Mouse (Mus musculus) heart, embryonic 14.5 days (tissue): ENCODE measurements around the gene Gtf3c2. TPM values are rescaled to one million over a fixed set of nuclear protein-coding genes. Genes with fewer than 3 reads are reported as not detected.
A peak's percentile ranks its signal among the peaks of the same experiment; 100 is the strongest.

Experiments used
- ATAC-seq: fragments of 200-750 bp; cut with Nextera tagmentation; 2 replicates; pipeline ENCODE4 v1.8.0; 2017; ENCODE audit warnings: low read depth, moderate TSS enrichment; ENCODE audit not compliant: insufficient number of reproducible peaks, insufficient read depth, low FRiP score
- H3K27ac ChIP-seq, 2 experiments: fragments of 200-500 bp in 1 of 2; fragments of 300-500 bp in 1 of 2; sonication (generic) in 1 of 2; replicated peaks in 1 of 2; 2 replicates each; pipeline ENCODE4 v1.5.1; 2012 to 2014; ENCODE audit warnings: low read depth in 2 of 2, low read length in 2 of 2, control low read depth in 1 of 2, mild to moderate bottlenecking in 1 of 2, mixed read lengths in 1 of 2; ENCODE audit not compliant: control insufficient read depth in 1 of 2, insufficient read depth in 1 of 2
- H3K27me3 ChIP-seq: fragments of 300-500 bp; sonication (generic); 2 replicates; pipeline ENCODE4 v1.6.1; 2014; ENCODE audit warnings: mild to moderate bottlenecking, low read length, control low read depth; ENCODE audit not compliant: control insufficient read depth, insufficient read depth
- H3K36me3 ChIP-seq: fragments of 300-500 bp; sonication (generic); 2 replicates; pipeline ENCODE4 v1.6.1; 2014; ENCODE audit warnings: mild to moderate bottlenecking, control low read depth, low read length, mixed read lengths; ENCODE audit not compliant: control insufficient read depth, insufficient read depth
- H3K4me1 ChIP-seq, 2 experiments: fragments of 200-500 bp in 1 of 2; fragments of 300-500 bp in 1 of 2; sonication (generic) in 1 of 2; 2 replicates each; pipeline ENCODE4 v1.6.1; 2012 to 2014; ENCODE audit warnings: low read length in 2 of 2, control low read depth in 1 of 2, mixed read lengths in 1 of 2; ENCODE audit not compliant: control insufficient read depth in 2 of 2, insufficient read depth in 2 of 2
- H3K4me2 ChIP-seq: fragments of 300-500 bp; sonication (generic); 2 replicates; pipeline ENCODE4 v1.6.1; 2014; ENCODE audit warnings: mild to moderate bottlenecking, low read length
- H3K4me3 ChIP-seq, 2 experiments: fragments of 200-500 bp in 1 of 2; fragments of 300-500 bp in 1 of 2; sonication (generic) in 1 of 2; 2 replicates each; pipeline ENCODE4 v1.5.1; 2012 to 2014; ENCODE audit warnings: low read length in 2 of 2, mild to moderate bottlenecking in 2 of 2, control low read depth in 1 of 2, low read depth in 1 of 2, moderate library complexity in 1 of 2; ENCODE audit not compliant: control insufficient read depth in 1 of 2, insufficient read depth in 1 of 2
- H3K9ac ChIP-seq: fragments of 300-500 bp; sonication (generic); 2 replicates; pipeline ENCODE4 v1.6.1; 2014; ENCODE audit warnings: mild to moderate bottlenecking, low read length
- H3K9me3 ChIP-seq: fragments of 300-500 bp; sonication (generic); 2 replicates; pipeline ENCODE4 v1.6.1; 2016; ENCODE audit warnings: low read length, control low read depth; ENCODE audit not compliant: control insufficient read depth
- WGBS: fragments of 180-500 bp; shearing (Covaris S2); extraction: QIAGEN DNeasy Blood & Tissue Kit; methylation state at CpG from one replicate; pipeline ENCODE4 v1.1.7; 2014; 5-methylcytosine and 5-hydroxymethylcytosine counted together
- polyA plus RNA-seq: library from polyadenylated mRNA; unstranded; fragments of >200 nt; fragmentation: Nextera tagmentation; extraction: Ambion mirVana; gene quantifications from 2 replicates; pipeline ENCODE4 v1.2.1, GENCODE M21; 2014

Gene Gtf3c2
- polyA plus RNA-seq, 1 experiment from 2014 or later: 42.6 TPM

DNA sequence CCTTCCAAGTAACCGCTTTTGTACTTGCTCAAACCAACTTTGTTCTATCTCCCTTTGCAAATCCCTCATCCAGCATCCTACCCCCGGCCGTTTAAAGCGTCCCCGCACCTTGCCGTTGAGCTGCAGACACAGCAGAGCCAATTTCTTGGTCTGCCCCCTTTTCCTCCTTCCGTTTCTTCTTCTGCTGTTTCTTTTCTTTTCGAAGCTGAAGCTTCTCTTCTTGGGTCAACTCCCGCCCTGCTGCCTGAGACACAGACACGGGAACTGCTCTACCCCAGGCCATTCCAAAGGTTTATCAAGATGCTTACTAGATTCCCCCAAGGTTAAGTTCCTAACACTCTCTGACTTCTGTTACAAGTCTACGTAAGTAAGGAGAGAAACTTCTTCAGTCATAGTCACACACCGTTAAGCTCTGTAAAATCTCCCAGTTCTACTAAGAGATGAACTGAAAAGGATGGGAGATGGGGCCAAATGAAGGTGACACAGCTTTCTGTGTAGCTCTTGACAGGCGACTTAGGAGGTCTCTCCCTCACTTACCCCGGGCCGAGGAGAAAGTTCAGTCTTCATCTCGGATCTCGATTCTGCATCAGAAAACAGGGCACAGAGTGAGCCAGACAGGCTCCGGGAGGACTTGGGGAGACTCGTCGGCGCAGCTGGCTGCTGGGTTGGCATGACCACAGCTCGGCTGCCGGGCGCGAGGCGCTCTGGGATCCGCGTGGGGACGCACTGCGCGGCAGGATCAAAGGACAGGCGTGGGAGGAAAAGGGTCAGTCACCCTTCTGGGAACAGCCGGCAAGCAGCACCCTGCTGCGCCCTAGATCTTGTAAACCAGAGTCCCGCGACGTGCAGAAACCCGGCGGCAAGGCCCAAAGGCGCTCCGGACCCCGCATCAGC lies 12.3 kb upstream of the Gtf3c2 start:
- peak; percentile 56 for ATAC-seq
- Histone ChIP-seq H3K9ac (peak overlapping the region; percentile 90), H3K27ac (peak overlapping the region; percentile 85 to 87), H3K36me3 (peaks cover 75% of the 10 kb centered on the region), H3K9me3 (no peaks in the 10 kb centered on the region), H3K4me2 (peak overlapping the region; percentile 82), H3K4me3 (peak overlapping the region; percentile 71 to 98), H3K27me3 (no peaks in the 10 kb centered on the region), H3K4me1 (peaks cover 4 to 19% of the 10 kb centered on the region in 2 experiments; a peak in 3 of 4 replicates)
- 12% methylated on average over 42 of the region's 42 CpGs for WGBS

DNA sequence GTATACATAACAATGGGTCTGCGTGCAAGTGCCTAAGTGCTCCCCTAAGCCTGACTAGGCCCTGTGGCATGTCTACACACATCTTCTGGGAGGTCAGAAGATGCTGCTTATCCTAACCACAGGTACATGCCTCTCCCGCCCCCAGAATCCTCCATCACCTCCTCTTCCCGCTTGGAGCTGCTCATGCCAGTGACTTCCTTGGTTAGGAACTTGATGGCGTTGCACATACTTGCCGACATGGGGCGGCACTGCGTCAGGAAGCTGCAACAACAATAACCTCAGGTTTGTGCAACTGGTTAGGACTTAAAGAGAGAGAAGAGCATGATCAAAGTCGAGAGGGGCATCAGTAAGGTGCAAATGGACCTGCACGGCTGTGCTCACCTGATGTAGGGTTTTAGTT lies 10.3 kb upstream of the Gtf3c2 start:
- no peak overlapping the region for H3K4me2 ChIP-seq
- no peak overlapping the region for H3K9ac ChIP-seq
- H3K4me3 ChIP-seq: no peak overlapping the region
- no peaks in the 10 kb centered on the region for H3K9me3 ChIP-seq
- H3K4me1 ChIP-seq: peaks cover 4 to 19% of the 10 kb centered on the region in 2 experiments; a peak in 3 of 4 replicates
- H3K27ac ChIP-seq: no peak overlapping the region
- peaks cover 63% of the 10 kb centered on the region for H3K36me3 ChIP-seq
- H3K27me3 ChIP-seq: no peaks in the 10 kb centered on the region
- WGBS: 86% methylated on average over 9 of the region's 9 CpGs
- no peak for ATAC-seq

- Histone ChIP-seq H3K4me2 (no peak overlapping the region), H3K4me1 (peaks cover 4 to 11% of the 10 kb centered on the region in 2 experiments; a peak in 3 of 4 replicates), H3K9ac (no peak overlapping the region), H3K27ac (no peak overlapping the region), H3K9me3 (no peaks in the 10 kb centered on the region), H3K27me3 (no peaks in the 10 kb centered on the region), H3K4me3 (no peak overlapping the region), H3K36me3 (peaks cover 50% of the 10 kb centered on the region)
- ATAC-seq: no peak
- 76% methylated on average over 4 of the region's 4 CpGs for WGBS
Observed at GRCm38 (mm10) chr5:31188223-31188840, 8.4 kb upstream of the Gtf3c2 start.

DNA sequence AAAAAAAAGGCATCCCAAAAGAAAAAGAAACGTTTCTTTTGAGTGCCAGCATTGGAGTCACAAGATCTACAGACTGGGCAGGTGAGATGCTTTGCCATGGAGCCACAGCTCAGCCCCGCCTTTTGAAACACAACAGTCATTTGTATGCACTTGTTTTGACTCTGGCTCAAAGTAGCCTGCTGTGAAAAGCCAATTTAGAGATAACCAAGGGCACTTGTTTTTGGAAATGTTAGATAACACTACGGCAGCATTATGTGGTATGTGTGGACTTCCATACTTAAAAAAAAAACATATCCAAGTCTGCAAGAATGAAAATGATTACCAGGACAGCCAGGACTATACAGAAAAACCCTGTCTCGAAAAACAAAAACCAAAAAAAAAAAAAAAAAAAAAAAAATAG lies 3.7 kb upstream of the Gtf3c2 start:
- Histone ChIP-seq H3K4me3 (no peak overlapping the region), H3K27me3 (no peaks in the 10 kb centered on the region), H3K36me3 (peaks cover 23% of the 10 kb centered on the region), H3K9me3 (no peaks in the 10 kb centered on the region), H3K27ac (no peak overlapping the region), H3K4me2 (no peak overlapping the region), H3K4me1 (peaks cover 0 to 7% of the 10 kb centered on the region in 2 experiments; a peak in 2 of 4 replicates), H3K9ac (no peak overlapping the region)
- WGBS: 37% methylated on average over 4 of the region's 4 CpGs
- ATAC-seq: no peak

DNA sequence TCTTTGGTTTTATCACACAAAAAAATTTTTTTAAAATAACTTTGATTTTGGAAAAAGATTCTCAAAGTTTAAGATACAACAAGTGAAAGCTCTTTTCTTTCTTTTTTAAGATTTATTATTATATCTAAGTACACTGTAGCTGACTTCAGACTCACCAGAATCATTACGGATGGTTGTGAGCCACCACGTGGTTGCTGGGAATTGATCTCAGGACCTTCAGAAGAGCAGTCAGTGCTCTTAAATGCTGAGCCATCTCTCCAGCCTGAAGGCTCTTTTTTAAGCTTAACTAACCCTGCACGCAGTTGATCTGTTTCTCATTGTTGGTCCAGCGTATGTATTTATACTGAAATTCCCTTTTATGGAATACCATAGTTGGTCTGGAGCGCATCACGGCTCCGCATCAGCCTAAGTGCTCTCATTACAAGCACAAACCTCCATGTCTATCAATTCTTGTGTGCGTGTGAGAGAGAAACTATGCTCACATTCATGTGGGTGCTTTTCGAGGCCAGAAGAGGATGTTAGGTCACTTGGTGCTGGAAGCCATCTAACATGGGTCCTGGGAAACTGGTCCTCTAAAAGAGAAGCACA lies 1.3 kb upstream of the Gtf3c2 start:
- Histone ChIP-seq H3K27me3 (no peaks in the 10 kb centered on the region), H3K4me1 (peaks cover 0 to 8% of the 10 kb centered on the region in 2 experiments; a peak in 2 of 4 replicates), H3K4me3 (peak overlapping the region in 1 of 2 experiments; percentile 82; a peak in 1 of 4 replicates), H3K9ac (no peak overlapping the region), H3K27ac (no peak overlapping the region; a peak in 1 of 4 replicates), H3K9me3 (no peaks in the 10 kb centered on the region), H3K36me3 (no peaks in the 10 kb centered on the region), H3K4me2 (0 out of 2 replicates have a peak overlapping the region, but pooled peaks have one; percentile 67)
- no peak for ATAC-seq
- 88% methylated on average over 9 of the region's 9 CpGs for WGBS

DNA sequence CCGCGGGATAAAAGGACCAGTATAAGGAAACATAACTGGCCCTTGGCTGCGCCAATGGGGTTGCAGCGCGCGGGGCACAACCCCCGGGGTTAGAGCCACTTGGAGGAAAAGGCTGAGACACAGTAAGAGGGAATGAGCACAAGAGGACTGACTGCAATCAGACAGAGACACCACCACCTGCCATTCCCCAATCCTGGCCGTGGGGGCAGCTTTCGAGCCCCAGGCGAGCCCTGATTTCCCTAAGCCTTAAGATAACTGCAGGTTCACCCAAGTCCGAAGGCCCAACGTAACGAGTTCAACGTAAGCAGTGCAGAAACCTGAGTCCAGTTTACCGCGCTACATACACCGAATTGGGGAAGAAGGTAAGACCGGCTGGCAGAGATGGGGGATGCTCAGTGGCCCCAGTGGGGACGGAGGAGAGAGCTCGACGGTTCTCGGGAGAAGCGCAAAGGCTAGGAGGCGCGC lies 611 bp downstream of the Gtf3c2 start:
- peak overlapping the region; percentile 79 for H3K9ac ChIP-seq
- ATAC-seq: peak; percentile 34; the same call in 1 of the 2 replicates
- peaks cover 2% of the 10 kb centered on the region for H3K36me3 ChIP-seq
- peaks cover 0 to 8% of the 10 kb centered on the region in 2 experiments; a peak in 2 of 4 replicates for H3K4me1 ChIP-seq
- H3K4me2 ChIP-seq: peak overlapping the region; percentile 97
- under 1% methylated on average over 25 of the region's 25 CpGs for WGBS
- no peaks in the 10 kb centered on the region for H3K27me3 ChIP-seq
- peak overlapping the region; percentile 93 to 98 for H3K27ac ChIP-seq
- no peaks in the 10 kb centered on the region for H3K9me3 ChIP-seq
- peak overlapping the region; percentile 74 to 82 for H3K4me3 ChIP-seq

DNA sequence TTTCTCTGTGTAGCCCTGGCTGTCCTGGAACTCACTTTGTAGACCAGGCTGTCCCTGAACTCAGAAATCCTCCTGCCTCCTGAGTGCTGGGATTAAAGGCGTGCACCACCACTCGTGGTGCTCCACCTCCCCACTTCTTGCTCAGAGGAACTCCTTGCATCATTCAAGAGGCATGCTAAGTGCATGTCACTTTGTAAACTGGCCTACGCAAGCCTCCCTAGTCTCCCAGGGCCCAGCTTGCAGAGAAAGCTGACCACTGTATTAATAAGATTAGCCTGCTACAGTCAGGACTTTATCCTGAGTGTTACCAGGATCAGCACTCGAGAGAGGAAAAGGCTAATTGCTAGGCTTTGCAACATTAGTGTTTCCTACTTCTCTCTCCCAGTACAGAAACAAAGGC lies 11.3 kb downstream of the Gtf3c2 start:
- Histone ChIP-seq H3K9me3 (no peaks in the 10 kb centered on the region), H3K36me3 (peaks cover 99% of the 10 kb centered on the region), H3K4me3 (no peak overlapping the region), H3K27ac (no peak overlapping the region), H3K27me3 (no peaks in the 10 kb centered on the region), H3K4me2 (no peak overlapping the region), H3K4me1 (no peaks in the 10 kb centered on the region), H3K9ac (no peak overlapping the region)
- no peak for ATAC-seq
- 62% methylated on average over 4 of the region's 4 CpGs for WGBS
